Mouse (Mus musculus) midbrain, embryonic 11.5 days (tissue): Measurements from ENCODE around the gene Sox10. TPM values are rescaled to one million over a fixed set of nuclear protein-coding genes. Genes with fewer than 3 reads are reported as not detected.
A peak's percentile ranks its signal among the peaks of the same experiment; 100 is the strongest.

ENCODE experiments used
- ATAC-seq: fragments of 200-750 bp; cut with Nextera tagmentation; 2 replicates; pipeline ENCODE4 v1.8.0; 2017; ENCODE audit warnings: moderate TSS enrichment, moderate library complexity; ENCODE audit not compliant: low FRiP score
- DNase-seq: peaks from one replicate; pipeline ENCODE4 v3.0.0; 2015; ENCODE audit warnings: low spot score; ENCODE audit errors: missing footprints
- H3K27ac ChIP-seq: fragments of 300-500 bp; sonication (generic); 2 replicates; pipeline ENCODE4 v1.5.1; 2014; ENCODE audit warnings: low read depth, low read length
- H3K27me3 ChIP-seq: fragments of 300-500 bp; sonication (generic); 2 replicates; pipeline ENCODE4 v1.6.1; 2014; ENCODE audit warnings: mild to moderate bottlenecking, low read length, moderate library complexity, mixed read lengths; ENCODE audit not compliant: control insufficient read depth, insufficient read depth
- H3K36me3 ChIP-seq: fragments of 300-500 bp; sonication (generic); 2 replicates; pipeline ENCODE4 v1.6.1; 2014; ENCODE audit warnings: mild to moderate bottlenecking, low read length, moderate library complexity, mixed read lengths; ENCODE audit not compliant: control insufficient read depth, insufficient read depth
- H3K4me1 ChIP-seq: fragments of 300-500 bp; sonication (generic); 2 replicates; pipeline ENCODE4 v1.6.1; 2014; ENCODE audit warnings: low read length; ENCODE audit not compliant: control insufficient read depth, insufficient read depth
- H3K4me2 ChIP-seq: fragments of 300-500 bp; sonication (generic); 2 replicates; pipeline ENCODE4 v1.6.1; 2014; ENCODE audit warnings: mild to moderate bottlenecking, moderate library complexity
- H3K4me3 ChIP-seq: fragments of 300-500 bp; sonication (generic); 2 replicates; pipeline ENCODE4 v1.5.1; 2014; ENCODE audit warnings: low read depth, low read length
- H3K9ac ChIP-seq: fragments of 300-500 bp; sonication (generic); 2 replicates; pipeline ENCODE4 v1.6.1; 2014; ENCODE audit warnings: low read length
- H3K9me3 ChIP-seq: fragments of 300-500 bp; sonication (generic); 2 replicates; pipeline ENCODE4 v1.6.1; 2016; ENCODE audit warnings: low read length; ENCODE audit not compliant: control insufficient read depth
- whole genome bisulfite sequencing: fragments of 180-500 bp; shearing (Covaris S2); extraction: QIAGEN DNeasy Blood & Tissue Kit; methylation state at CpG from one replicate; pipeline ENCODE4 v1.1.7; 2014; 5-methylcytosine and 5-hydroxymethylcytosine counted together
- polyA plus RNA-seq: library from polyadenylated mRNA; unstranded; fragments of >200 nt; fragmentation: Nextera tagmentation; extraction: Ambion mirVana; gene quantifications from 2 replicates; pipeline ENCODE4 v1.2.1, GENCODE M21; 2014

The Sox10 gene
- polyA plus RNA-seq, 1 experiment from 2014 or later = 0.64 TPM

- no peak overlapping the region for H3K4me3 ChIP-seq
- ATAC-seq (no peak), DNase-seq (no peak)
- H3K36me3 ChIP-seq = peaks cover 21% of the 10 kb centered on the region
- no peak overlapping the region for H3K9ac ChIP-seq
- H3K27me3 ChIP-seq = no peaks in the 10 kb centered on the region
- H3K9me3 ChIP-seq = no peaks in the 10 kb centered on the region
- peaks cover 10% of the 10 kb centered on the region for H3K4me1 ChIP-seq
- WGBS = 93% methylated on average over 8 of the region's 8 CpGs
- no peak overlapping the region for H3K4me2 ChIP-seq
- H3K27ac ChIP-seq = no peak overlapping the region
Measured at GRCm38 (mm10) chr15:79144021-79144420, 21.0 kb downstream of the Sox10 start.

GRCm38 (mm10) chr15:79143316-79143715, 21.7 kb downstream of the Sox10 start:
- H3K27me3 ChIP-seq = no peaks in the 10 kb centered on the region
- H3K4me3 ChIP-seq = no peak overlapping the region
- no peaks in the 10 kb centered on the region for H3K9me3 ChIP-seq
- ATAC-seq = no peak
- DNase-seq = no peak
- H3K4me1 ChIP-seq = peaks cover 10% of the 10 kb centered on the region
- no peak overlapping the region for H3K4me2 ChIP-seq
- H3K9ac ChIP-seq = no peak overlapping the region
- peaks cover 20% of the 10 kb centered on the region for H3K36me3 ChIP-seq
- WGBS = 90% methylated on average over 12 of the region's 12 CpGs
- H3K27ac ChIP-seq = no peak overlapping the region

- Histone ChIP-seq H3K9ac (peak overlapping the region; percentile 75), H3K4me1 (peaks cover 10% of the 10 kb centered on the region), H3K36me3 (peaks cover 7% of the 10 kb centered on the region), H3K4me3 (peak overlapping the region; percentile 65), H3K27me3 (no peaks in the 10 kb centered on the region), H3K27ac (no peak overlapping the region), H3K4me2 (peak overlapping the region; percentile 91), H3K9me3 (no peaks in the 10 kb centered on the region)
- WGBS = 0% methylated on average over 7 of the region's 7 CpGs
- DNase-seq = no peak
- no peak for ATAC-seq
Measured at GRCm38 (mm10) chr15:79141566-79141917, 23.5 kb downstream of the Sox10 start.

GRCm38 (mm10) chr15:79140866-79141565, 24.0 kb downstream of the Sox10 start, which contains the start of the genes Polr2f and 1700088E04Rik:
Gene Polr2f (plus strand): TSS chr15:79141009.
Gene 1700088E04Rik (minus strand): TSS chr15:79141253.
- no peaks in the 10 kb centered on the region for H3K27me3 ChIP-seq
- WGBS = under 1% methylated on average over 57 of the region's 57 CpGs
- peak; percentile 100 for DNase-seq
- no peak within 1 kb of the TSS for H3K27ac ChIP-seq
- H3K36me3 ChIP-seq = peaks cover 4% of the 10 kb centered on the region
- H3K4me2 ChIP-seq = peak within 1 kb of the TSS; percentile 91
- peaks cover 10% of the 10 kb centered on the region for H3K4me1 ChIP-seq
- H3K4me3 ChIP-seq = peak within 1 kb of the TSS; percentile 65
- ATAC-seq = peak; percentile 93
- H3K9ac ChIP-seq = peak within 1 kb of the TSS; percentile 75
- no peaks in the 10 kb centered on the region for H3K9me3 ChIP-seq

DNA sequence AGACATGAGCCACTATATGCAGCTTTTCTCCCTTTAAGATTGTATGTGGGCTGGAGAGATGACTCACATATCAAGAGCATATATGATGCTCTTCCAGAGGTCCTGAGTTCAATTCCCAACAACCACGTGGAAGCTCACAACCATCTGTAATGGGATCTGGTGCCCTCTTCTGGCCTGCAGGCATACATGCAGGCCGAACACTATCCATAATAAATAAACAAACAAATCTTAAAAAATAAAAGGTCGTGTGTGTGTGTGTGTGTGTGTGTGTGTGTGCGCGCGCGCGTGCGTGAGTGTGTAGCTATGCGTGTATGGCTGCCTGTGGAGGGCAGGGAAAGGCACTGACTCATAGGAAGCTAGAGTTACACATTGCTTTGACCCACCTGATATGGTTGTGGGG, 25.4 kb downstream of the Sox10 start:
- no peak overlapping the region for H3K4me2 ChIP-seq
- no peaks in the 10 kb centered on the region for H3K9me3 ChIP-seq
- no peaks in the 10 kb centered on the region for H3K36me3 ChIP-seq
- H3K4me3 ChIP-seq = no peak overlapping the region
- DNase-seq = no peak
- 62% methylated on average over 10 of the region's 10 CpGs for WGBS
- H3K27me3 ChIP-seq = no peaks in the 10 kb centered on the region
- no peak overlapping the region for H3K9ac ChIP-seq
- H3K27ac ChIP-seq = no peak overlapping the region
- ATAC-seq = no peak
- H3K4me1 ChIP-seq = peaks cover 10% of the 10 kb centered on the region

- no peak overlapping the region for H3K4me2 ChIP-seq
- no peaks in the 10 kb centered on the region for H3K4me1 ChIP-seq
- DNase-seq (no peak), ATAC-seq (no peak)
- no peak overlapping the region for H3K27ac ChIP-seq
- no peaks in the 10 kb centered on the region for H3K9me3 ChIP-seq
- 0 out of 2 replicates have a peak, but pooled peaks cover 4% of the 10 kb centered on the region for H3K36me3 ChIP-seq
- H3K4me3 ChIP-seq = no peak overlapping the region
- H3K27me3 ChIP-seq = no peaks in the 10 kb centered on the region
- no peak overlapping the region for H3K9ac ChIP-seq
- 76% methylated on average over 11 of the region's 11 CpGs for WGBS
Measured at GRCm38 (mm10) chr15:79135783-79136575, 29.1 kb downstream of the Sox10 start.

GRCm38 (mm10) chr15:79135332-79135731, 29.7 kb downstream of the Sox10 start:
- no peak overlapping the region for H3K4me3 ChIP-seq
- WGBS = 87% methylated on average over 9 of the region's 9 CpGs
- DNase-seq (no peak), ATAC-seq (no peak)
- H3K27ac ChIP-seq = no peak overlapping the region
- H3K4me2 ChIP-seq = no peak overlapping the region
- H3K9ac ChIP-seq = no peak overlapping the region
- no peaks in the 10 kb centered on the region for H3K4me1 ChIP-seq
- H3K36me3 ChIP-seq = 0 out of 2 replicates have a peak, but pooled peaks cover 4% of the 10 kb centered on the region
- H3K27me3 ChIP-seq = no peaks in the 10 kb centered on the region
- H3K9me3 ChIP-seq = no peaks in the 10 kb centered on the region

- Histone ChIP-seq H3K36me3 (peaks cover 8% of the 10 kb centered on the region; the same call in 1 of the 2 replicates), H3K4me2 (no peak overlapping the region), H3K9me3 (no peaks in the 10 kb centered on the region), H3K27ac (no peak overlapping the region), H3K4me1 (no peaks in the 10 kb centered on the region), H3K4me3 (no peak overlapping the region), H3K27me3 (no peaks in the 10 kb centered on the region), H3K9ac (no peak overlapping the region)
- WGBS = 87% methylated on average over 9 of the region's 9 CpGs
- ATAC-seq = no peak
- DNase-seq = no peak
Measured at GRCm38 (mm10) chr15:79134496-79135270, 30.4 kb downstream of the Sox10 start.
